Mouse (Mus musculus) lung, postnatal 0 days (tissue): Measurements from ENCODE around the gene Art5.

Experiments
- CTCF ChIP-seq: IDR thresholded peaks from 2 replicates; pipeline ENCODE4 v1.5.1; 2016; ENCODE audit warnings: antibody characterized with exemption, mild to moderate bottlenecking
- EP300 ChIP-seq: IDR thresholded peaks from 2 replicates; pipeline ENCODE4 v1.6.1; 2016; ENCODE audit warnings: antibody characterized with exemption, mild to moderate bottlenecking, control low read depth

DNA sequence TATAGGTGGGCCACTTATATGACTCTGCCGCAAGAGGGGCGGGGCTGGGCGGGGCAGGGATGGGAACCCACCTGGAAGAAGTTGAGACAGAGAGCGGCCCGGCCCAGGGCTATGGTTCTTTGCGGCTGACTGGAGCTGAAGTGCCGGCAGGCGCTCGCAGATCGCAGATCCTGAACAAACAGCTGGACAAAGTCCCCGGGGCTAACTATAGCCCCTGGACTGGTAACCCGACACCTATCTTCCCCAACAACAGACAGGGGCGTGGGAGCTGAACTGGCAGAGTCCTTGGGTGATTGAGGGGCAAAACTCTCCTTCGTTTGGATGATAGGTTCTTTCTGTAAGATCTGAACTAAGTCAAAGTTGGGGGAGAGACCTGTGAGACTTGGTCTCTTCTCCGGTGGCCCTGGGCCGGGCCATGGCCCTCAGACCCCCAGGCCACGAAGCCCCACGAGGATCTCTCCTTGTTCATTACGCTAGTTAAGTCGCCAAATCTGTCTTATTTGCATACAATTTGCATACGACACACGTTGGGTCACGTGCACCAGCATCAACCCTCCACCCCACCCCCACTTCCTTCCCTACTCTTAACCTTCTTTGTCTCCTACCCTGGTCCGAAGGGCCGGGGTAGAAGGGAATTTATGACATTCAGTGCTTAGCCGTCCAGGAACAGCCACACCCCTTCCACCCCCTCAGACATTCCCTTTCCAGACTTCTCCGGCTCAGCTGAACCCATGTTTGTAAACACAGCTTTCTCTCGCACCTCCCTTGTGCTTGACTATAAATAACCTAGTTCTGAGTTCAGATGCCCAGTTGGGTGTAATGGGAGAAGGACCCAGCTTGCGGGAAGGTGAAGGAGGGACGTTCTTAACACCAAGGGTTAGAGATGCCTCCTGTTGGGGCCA is 9.3 kb downstream of the Art5 start:
- TF ChIP-seq CTCF = no peak
- no peak for TF ChIP-seq EP300
